Mouse (Mus musculus): Measurements from ENCODE around the gene Spata20.

Gene Spata20

GRCm38 (mm10) chr11:94486001-94486400, at the start of gene Spata20:
Spata20 (minus strand) TSS chr11:94486179.
- DNase-seq: peak; percentile 90

- no peak for DNase-seq
Measured at GRCm38 (mm10) chr11:94533171-94533570, 47.2 kb upstream of the Spata20 start.

GRCm38 (mm10) chr11:94528879-94529278, 42.9 kb upstream of the Spata20 start:
- DNase-seq: no peak

- DNase-seq: no peak
Measured at GRCm38 (mm10) chr11:94526171-94526879, 40.3 kb upstream of the Spata20 start.

GRCm38 (mm10) chr11:94521219-94521843, 35.4 kb upstream of the Spata20 start, which contains the start of gene Mycbpap:
Mycbpap (minus strand) TSS chr11:94521742.
- peak; percentile 59 for DNase-seq

GRCm38 (mm10) chr11:94513452-94513851, 27.5 kb upstream of the Spata20 start:
- no peak for DNase-seq

- DNase-seq: no peak
Measured at GRCm38 (mm10) chr11:94508976-94509375, 23.0 kb upstream of the Spata20 start.

GRCm38 (mm10) chr11:94501482-94501881, 15.5 kb upstream of the Spata20 start:
- DNase-seq: no peak

GRCm38 (mm10) chr11:94500362-94500761, 14.4 kb upstream of the Spata20 start:
- no peak for DNase-seq

- DNase-seq: no peak
Measured at GRCm38 (mm10) chr11:94499661-94500152, 13.7 kb upstream of the Spata20 start, which contains the start of gene Epn3. Epn3 (minus strand) TSS chr11:94499974.

- no peak for DNase-seq
Measured at GRCm38 (mm10) chr11:94499035-94499434, 13.1 kb upstream of the Spata20 start.

GRCm38 (mm10) chr11:94498093-94498996, 12.4 kb upstream of the Spata20 start:
- no peak for DNase-seq

GRCm38 (mm10) chr11:94495415-94495814, 9.4 kb upstream of the Spata20 start:
- DNase-seq: no peak

GRCm38 (mm10) chr11:94491749-94492099, 5.7 kb upstream of the Spata20 start:
- no peak for DNase-seq

- DNase-seq: peak; percentile 45
Measured at GRCm38 (mm10) chr11:94491035-94491748, 5.2 kb upstream of the Spata20 start.

GRCm38 (mm10) chr11:94489745-94490144, 3.8 kb upstream of the Spata20 start:
- no peak for DNase-seq

- no peak for DNase-seq
Measured at GRCm38 (mm10) chr11:94488767-94489533, 3.0 kb upstream of the Spata20 start.

- DNase-seq: no peak
Measured at GRCm38 (mm10) chr11:94485223-94485622, 756 bp downstream of the Spata20 start.

GRCm38 (mm10) chr11:94484636-94485035, 1.3 kb downstream of the Spata20 start:
- no peak for DNase-seq

GRCm38 (mm10) chr11:94483921-94484320, 2.1 kb downstream of the Spata20 start:
- no peak for DNase-seq

GRCm38 (mm10) chr11:94483436-94483835, 2.5 kb downstream of the Spata20 start:
- DNase-seq: no peak

GRCm38 (mm10) chr11:94482738-94483137, 3.2 kb downstream of the Spata20 start:
- no peak for DNase-seq

Measured in thymus, postnatal 4 days (tissue).